Mouse (Mus musculus) kidney, embryonic 14.5 days (tissue): ENCODE results near the gene Cisd2. TPM values are rescaled to one million over a fixed set of nuclear protein-coding genes. Genes with fewer than 3 reads are reported as not detected.

Experiments
- ATAC-seq: fragments of 200-750 bp; cut with Nextera tagmentation; 2 replicates; pipeline ENCODE4 v1.8.0; 2017; ENCODE audit warnings: moderate number of reproducible peaks, mild to moderate bottlenecking, moderate TSS enrichment, moderate library complexity; ENCODE audit not compliant: low FRiP score, low TSS enrichment
- H3K27ac ChIP-seq: fragments of 300-500 bp; sonication (generic); 2 replicates; pipeline ENCODE4 v1.5.1; 2014; ENCODE audit warnings: low read depth, mild to moderate bottlenecking, low read length, moderate library complexity, mixed read lengths
- H3K27me3 ChIP-seq: fragments of 300-500 bp; sonication (generic); 2 replicates; pipeline ENCODE4 v1.6.1; 2014; ENCODE audit warnings: mild to moderate bottlenecking, low read length; ENCODE audit not compliant: control insufficient read depth, insufficient read depth
- H3K36me3 ChIP-seq: fragments of 300-500 bp; sonication (generic); 2 replicates; pipeline ENCODE4 v1.6.1; 2014; ENCODE audit warnings: low read length, mixed read lengths; ENCODE audit not compliant: control insufficient read depth, insufficient read depth
- H3K4me1 ChIP-seq: fragments of 300-500 bp; sonication (generic); 2 replicates; pipeline ENCODE4 v1.6.1; 2014; ENCODE audit warnings: low read length, mixed read lengths; ENCODE audit not compliant: control insufficient read depth, insufficient read depth
- H3K4me2 ChIP-seq: fragments of 300-500 bp; sonication (generic); replicated peaks from 2 replicates; pipeline ENCODE4 v1.6.1; 2014; ENCODE audit warnings: low read depth, mild to moderate bottlenecking, low read length
- H3K4me3 ChIP-seq: fragments of 300-500 bp; sonication (generic); 2 replicates; pipeline ENCODE4 v1.5.1; 2014; ENCODE audit warnings: mild to moderate bottlenecking, low read length
- H3K9ac ChIP-seq: fragments of 300-500 bp; sonication (generic); 2 replicates; pipeline ENCODE4 v1.6.1; 2014; ENCODE audit warnings: low read depth, mild to moderate bottlenecking, low read length, moderate library complexity
- H3K9me3 ChIP-seq: fragments of 300-500 bp; sonication (generic); 2 replicates; pipeline ENCODE4 v1.6.1; 2016; ENCODE audit warnings: low read length; ENCODE audit not compliant: control insufficient read depth
- WGBS: fragments of 180-500 bp; shearing (Covaris S2); extraction: QIAGEN DNeasy Blood & Tissue Kit; methylation state at CpG from one replicate; pipeline ENCODE4 v1.1.7; 2014; 5-methylcytosine and 5-hydroxymethylcytosine counted together
- polyA plus RNA-seq: library from polyadenylated mRNA; unstranded; fragments of >200 nt; fragmentation: Nextera tagmentation; extraction: Ambion mirVana; gene quantifications from 2 replicates; pipeline ENCODE4 v1.2.1, GENCODE M21; 2014

The Cisd2 gene
- polyA plus RNA-seq, 1 experiment from 2014 or later, result 73.2 TPM

DNA sequence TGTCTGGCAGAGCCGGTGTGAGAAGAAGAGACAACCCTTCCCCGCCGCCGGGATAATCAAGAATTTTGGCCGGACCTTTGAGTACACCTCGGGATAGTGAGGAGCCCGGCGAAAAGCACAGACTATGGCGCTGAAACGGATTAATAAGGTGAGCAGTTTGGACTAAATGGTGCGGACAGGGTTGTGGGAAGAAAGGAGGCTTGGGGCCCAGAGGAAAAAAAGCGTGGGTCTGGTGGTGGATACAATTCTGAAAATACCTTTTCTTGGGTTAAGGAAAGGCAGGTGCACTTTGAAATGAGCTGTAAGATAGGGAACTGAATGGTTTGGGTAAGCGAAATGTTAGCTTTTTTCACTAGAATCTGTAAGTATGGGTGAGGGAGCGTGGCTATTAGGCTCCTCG lies 15.9 kb upstream of the Cisd2 start:
- Histone ChIP-seq H3K36me3 (peaks cover 24% of the 10 kb centered on the region), H3K4me3 (peak overlapping the region; percentile 77), H3K4me1 (peaks cover 6% of the 10 kb centered on the region), H3K27ac (peak overlapping the region; percentile 100), H3K27me3 (no peaks in the 10 kb centered on the region), H3K9ac (peak overlapping the region; percentile 99), H3K9me3 (no peaks in the 10 kb centered on the region), H3K4me2 (peak overlapping the region; percentile 94)
- WGBS, result 3% methylated on average over 15 of the region's 15 CpGs
- no peak for ATAC-seq

DNA sequence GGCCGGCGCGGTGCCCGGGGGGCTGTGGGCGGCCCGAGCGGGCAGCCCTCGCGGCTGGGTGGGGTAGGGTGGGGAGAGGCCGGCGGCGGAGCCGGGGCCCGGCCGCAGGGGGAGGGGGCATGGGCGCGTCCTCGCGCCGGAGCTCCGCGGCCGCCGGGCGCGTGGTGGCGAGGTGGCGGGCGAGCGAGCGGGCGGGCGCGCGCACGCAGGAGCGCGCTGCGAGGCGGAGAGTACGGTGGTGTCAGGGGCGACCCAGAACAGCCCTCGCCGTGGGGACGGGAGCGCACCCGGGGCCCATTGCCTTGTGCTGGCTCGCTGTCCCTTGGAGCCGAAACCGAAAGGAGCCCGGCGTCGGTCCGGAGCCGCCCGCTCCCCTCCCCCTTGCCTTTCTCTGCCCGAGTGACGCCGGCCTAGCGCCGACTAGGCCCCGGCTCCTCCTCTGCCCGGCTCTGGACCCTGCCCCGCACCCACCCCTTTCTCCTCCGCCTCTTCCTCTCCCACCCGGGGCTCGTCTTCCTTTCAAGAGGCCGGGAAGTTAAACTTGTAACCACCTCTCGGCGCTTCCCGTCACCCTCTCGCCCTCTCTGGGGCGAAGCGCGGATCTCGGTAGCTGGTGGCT lies 15.3 kb upstream of the Cisd2 start:
- peak; percentile 73 for ATAC-seq
- Histone ChIP-seq H3K9me3 (no peaks in the 10 kb centered on the region), H3K4me2 (peak overlapping the region; percentile 94), H3K9ac (peak overlapping the region; percentile 99), H3K36me3 (peaks cover 20% of the 10 kb centered on the region), H3K4me1 (peaks cover 6% of the 10 kb centered on the region), H3K27me3 (no peaks in the 10 kb centered on the region), H3K4me3 (peak overlapping the region; percentile 77), H3K27ac (peak overlapping the region; percentile 100)
- WGBS, result 0% methylated on average over 45 of the region's 76 CpGs

DNA sequence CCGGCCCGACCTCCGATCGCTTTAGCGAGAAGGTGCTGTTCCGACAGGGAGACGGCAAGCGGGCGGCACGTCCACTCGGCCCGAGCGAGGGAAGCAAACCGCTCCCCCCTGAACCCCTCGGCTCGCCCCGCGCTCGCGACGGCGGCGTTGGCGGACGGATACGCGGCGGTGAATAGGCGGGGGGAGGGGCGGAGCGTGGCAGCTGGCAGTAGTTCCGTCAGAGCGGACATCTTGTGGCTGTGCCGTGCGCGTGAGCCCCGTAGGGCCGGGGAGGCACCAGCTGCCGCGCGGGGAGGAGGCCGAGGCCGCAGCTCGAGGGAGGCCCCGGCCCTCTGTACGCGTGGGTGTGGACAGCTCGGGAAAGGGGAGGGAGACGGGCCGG lies 14.8 kb upstream of the Cisd2 start:
- peak; percentile 81 for ATAC-seq
- Histone ChIP-seq H3K27ac (peak overlapping the region; percentile 100), H3K4me1 (peaks cover 6% of the 10 kb centered on the region), H3K4me3 (peak overlapping the region; percentile 77), H3K36me3 (peaks cover 17% of the 10 kb centered on the region; the same call in 1 of the 2 replicates), H3K9me3 (no peaks in the 10 kb centered on the region), H3K27me3 (no peaks in the 10 kb centered on the region), H3K4me2 (peak overlapping the region; percentile 34), H3K9ac (peak overlapping the region; percentile 99)
- WGBS, result 2% methylated on average over 22 of the region's 50 CpGs

DNA sequence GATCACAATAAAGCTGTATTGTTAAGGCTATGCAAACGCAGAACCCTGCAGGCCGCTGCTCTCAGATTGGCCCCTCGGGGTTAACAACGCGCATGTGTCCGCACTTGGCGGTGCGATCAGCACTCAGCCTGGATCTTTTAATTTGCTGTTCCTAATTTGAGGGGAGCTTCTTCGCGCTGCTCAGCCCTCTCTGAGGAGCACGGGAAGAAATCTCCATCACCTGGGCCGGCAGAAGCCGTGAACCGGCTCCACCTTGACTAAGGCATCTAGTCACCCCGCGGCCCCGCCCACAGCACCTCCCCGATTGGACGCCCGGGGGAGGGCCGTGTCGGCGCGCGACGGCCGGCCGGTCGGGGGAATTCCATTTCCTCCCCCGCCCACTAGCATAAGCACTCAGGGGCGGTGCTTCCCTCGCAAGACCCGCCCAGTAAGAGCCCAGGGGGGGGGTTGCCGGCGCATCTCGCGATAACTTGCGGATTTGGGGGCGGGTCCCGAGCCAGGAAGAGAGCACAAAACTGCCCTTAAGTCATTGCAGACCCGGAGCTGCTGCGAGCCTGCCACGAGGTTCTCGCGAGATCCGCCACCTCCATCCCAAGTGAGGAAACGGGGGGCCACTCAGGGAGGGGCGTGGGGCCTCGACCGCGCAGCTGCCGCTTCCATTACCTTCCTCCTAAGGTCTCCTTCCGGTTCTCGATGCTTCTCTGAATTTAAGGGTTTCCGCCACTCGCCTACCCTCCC lies 14.2 kb upstream of the Cisd2 start, which contains the start of gene Ube2d3:
Gene Ube2d3, plus strand, starts transcription at position 392 of the 738 bp plus-strand sequence.
- Histone ChIP-seq H3K4me3 (peak within 1 kb of the TSS; percentile 77), H3K4me2 (peak within 1 kb of the TSS; percentile 48), H3K4me1 (peaks cover 6% of the 10 kb centered on the region), H3K27me3 (no peaks in the 10 kb centered on the region), H3K9ac (peak within 1 kb of the TSS; percentile 99), H3K9me3 (no peaks in the 10 kb centered on the region), H3K36me3 (peaks cover 11% of the 10 kb centered on the region; the same call in 1 of the 2 replicates), H3K27ac (peak within 1 kb of the TSS; percentile 100)
- ATAC-seq, result peak; percentile 96
- 0% methylated on average over 56 of the region's 56 CpGs for WGBS

DNA sequence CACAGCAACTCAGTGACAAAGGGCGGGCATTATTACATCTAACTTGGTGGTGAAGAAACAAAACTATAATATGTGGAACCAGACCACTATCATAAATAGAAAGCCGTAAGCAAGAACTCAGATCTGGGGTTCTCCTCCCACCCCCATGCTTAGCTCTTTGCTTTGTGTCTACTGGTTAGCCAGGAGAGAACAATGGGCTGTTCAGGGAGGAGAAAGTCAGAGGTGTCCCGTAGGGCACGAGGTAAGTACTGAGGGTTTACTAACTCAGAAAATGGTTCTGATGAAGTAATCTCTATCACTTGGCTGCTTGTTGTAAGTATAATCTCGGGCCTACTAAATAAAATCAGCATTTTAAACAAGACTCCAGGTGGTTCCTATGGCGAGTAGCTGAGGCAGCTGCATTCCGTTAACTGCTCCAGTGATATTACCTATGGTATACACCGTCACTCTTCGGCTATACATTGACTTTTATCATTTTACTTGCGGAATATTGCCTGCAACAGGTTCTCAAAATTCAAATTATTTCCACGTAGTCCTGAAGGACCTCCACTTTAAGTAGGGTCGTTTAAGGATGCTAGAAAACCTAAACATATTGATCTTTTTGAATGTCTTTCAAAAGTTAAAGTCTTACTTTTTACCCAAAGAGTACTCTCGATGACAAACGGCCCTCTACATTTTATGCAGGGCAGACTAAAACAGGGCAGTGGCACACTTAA lies 13.3 kb upstream of the Cisd2 start:
- H3K4me3 ChIP-seq, result peak overlapping the region; percentile 77
- WGBS, result 49% methylated on average over 14 of the region's 14 CpGs
- peak overlapping the region; percentile 56 for H3K9ac ChIP-seq
- H3K36me3 ChIP-seq, result peaks cover 11% of the 10 kb centered on the region; the same call in 1 of the 2 replicates
- H3K9me3 ChIP-seq, result no peaks in the 10 kb centered on the region
- H3K4me2 ChIP-seq, result peak overlapping the region; percentile 48
- H3K27me3 ChIP-seq, result no peaks in the 10 kb centered on the region
- H3K27ac ChIP-seq, result peak overlapping the region; percentile 0; the same call in 1 of the 2 replicates
- peaks cover 6% of the 10 kb centered on the region for H3K4me1 ChIP-seq
- no peak for ATAC-seq

DNA sequence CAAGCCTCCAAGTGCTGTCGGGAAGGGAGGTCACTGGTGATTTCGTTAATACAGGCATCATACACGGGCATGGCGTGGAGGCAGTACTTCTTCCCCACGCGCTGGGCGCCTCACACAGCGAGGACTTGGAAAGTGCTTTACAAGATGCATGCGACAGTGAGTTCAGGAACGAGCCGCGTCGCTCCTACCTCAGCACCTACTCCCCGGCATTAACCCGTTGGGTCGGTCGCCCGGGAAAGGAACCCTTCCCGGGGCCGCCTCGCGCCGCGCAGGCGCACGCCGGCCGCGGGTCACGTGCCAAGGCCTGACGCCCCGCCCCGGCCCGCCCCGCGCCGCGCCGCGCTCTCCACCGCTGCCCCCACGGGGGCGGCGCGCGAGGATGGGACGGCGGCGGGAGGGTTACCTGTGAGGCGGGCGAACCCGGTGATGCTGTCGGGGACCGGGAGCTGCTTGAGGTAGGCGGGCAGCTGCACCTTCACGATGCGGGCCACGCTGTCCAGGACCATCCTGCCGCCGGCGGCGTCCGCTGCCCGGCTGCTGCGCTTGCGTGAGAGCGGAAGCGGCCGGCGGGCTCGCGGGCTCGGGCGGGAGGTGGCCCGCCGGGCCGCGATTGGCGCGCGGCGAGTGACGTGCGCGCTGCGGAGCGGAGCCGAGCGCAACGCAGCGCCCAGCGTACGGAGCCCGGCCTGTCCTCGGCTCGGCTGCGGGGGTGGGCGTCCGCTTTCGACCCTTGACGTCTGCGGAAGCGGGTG lies 693 bp downstream of the Cisd2 start:
- Histone ChIP-seq H3K36me3 (no peaks in the 10 kb centered on the region), H3K9me3 (no peaks in the 10 kb centered on the region), H3K27ac (peak overlapping the region; percentile 93), H3K4me3 (peak overlapping the region; percentile 81), H3K4me2 (peak overlapping the region; percentile 78), H3K4me1 (peaks cover 11% of the 10 kb centered on the region; the same call in 1 of the 2 replicates), H3K27me3 (no peaks in the 10 kb centered on the region), H3K9ac (peak overlapping the region; percentile 84)
- ATAC-seq, result peak; percentile 98
- under 1% methylated on average over 91 of the region's 103 CpGs for WGBS

DNA sequence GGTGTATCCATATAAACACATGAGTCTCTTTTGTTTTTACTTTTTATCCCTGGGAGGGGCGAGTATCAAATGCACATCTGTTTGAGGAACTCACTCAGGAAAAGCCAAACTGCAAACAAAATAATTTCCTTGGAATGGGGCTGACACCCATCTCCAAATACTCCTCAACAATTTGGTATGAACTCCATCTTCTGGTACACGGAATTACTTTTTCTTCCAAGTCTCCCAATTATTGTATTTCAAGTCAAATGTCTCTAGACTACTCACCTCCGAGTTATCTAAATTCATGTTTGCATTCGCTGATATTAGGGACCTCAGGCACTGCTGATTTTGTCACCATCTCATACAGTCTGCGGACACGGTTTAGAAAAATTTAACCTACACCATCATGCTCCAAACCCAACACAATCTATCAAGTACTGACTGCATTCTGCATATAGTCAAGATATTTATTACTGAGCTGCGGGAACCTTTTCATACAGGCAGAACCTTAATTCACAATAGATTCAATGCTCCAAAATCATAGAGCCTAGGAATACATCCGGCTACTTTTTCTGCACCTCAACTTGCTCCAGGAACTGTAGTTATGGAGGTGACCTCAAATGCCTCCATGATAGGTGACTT lies 1.4 kb downstream of the Cisd2 start:
- no peaks in the 10 kb centered on the region for H3K36me3 ChIP-seq
- 27% methylated on average over 8 of the region's 8 CpGs for WGBS
- ATAC-seq, result no peak
- H3K4me2 ChIP-seq, result peak overlapping the region; percentile 78
- H3K4me3 ChIP-seq, result peak overlapping the region; percentile 81
- peak overlapping the region; percentile 84 for H3K9ac ChIP-seq
- H3K4me1 ChIP-seq, result peaks cover 11% of the 10 kb centered on the region; the same call in 1 of the 2 replicates
- no peaks in the 10 kb centered on the region for H3K27me3 ChIP-seq
- H3K27ac ChIP-seq, result peak overlapping the region; percentile 93
- H3K9me3 ChIP-seq, result no peaks in the 10 kb centered on the region

DNA sequence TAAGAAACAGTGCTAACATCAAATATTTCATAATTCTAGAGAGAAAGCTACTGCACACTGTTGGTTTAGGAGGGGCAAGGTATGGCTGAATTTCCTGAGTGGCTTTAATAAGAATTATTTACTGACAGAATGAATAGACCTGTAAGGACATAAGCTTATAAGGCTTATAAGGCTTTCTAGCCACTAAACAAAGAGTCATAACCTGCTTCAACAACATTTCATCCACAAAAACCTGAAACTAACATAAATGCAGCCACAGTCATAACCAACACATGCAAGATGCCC lies 2.5 kb downstream of the Cisd2 start:
- Histone ChIP-seq H3K4me2 (no peak overlapping the region), H3K9ac (no peak overlapping the region), H3K9me3 (no peaks in the 10 kb centered on the region), H3K36me3 (no peaks in the 10 kb centered on the region), H3K4me3 (no peak overlapping the region), H3K27me3 (no peaks in the 10 kb centered on the region), H3K4me1 (peaks cover 11% of the 10 kb centered on the region; the same call in 1 of the 2 replicates), H3K27ac (no peak overlapping the region)
- no peak for ATAC-seq
